Mouse (Mus musculus) ES-Bruce4 (cell line): ENCODE data around the gene Hinfp. TPM values are rescaled to one million over a fixed set of nuclear protein-coding genes. Genes with fewer than 3 reads are reported as not detected.
"Not testable (repeated sequence)": the region's sequence is repeated elsewhere in the genome, so short reads cannot be mapped to it uniquely, and the experiment has no call there.

Source experiments
- H3K27ac ChIP-seq: 2 replicates; pipeline ENCODE4 v1.5.1; 2012; ENCODE audit warnings: low read length, inconsistent platforms; ENCODE audit not compliant: insufficient read depth
- H3K27me3 ChIP-seq: 2 replicates; pipeline ENCODE4 v1.6.1; 2012; ENCODE audit warnings: mild to moderate bottlenecking, low read length, inconsistent platforms; ENCODE audit not compliant: control insufficient read depth, poor library complexity, insufficient read depth, severe bottlenecking
- H3K36me3 ChIP-seq: 2 replicates; pipeline ENCODE4 v1.6.1; 2012; ENCODE audit warnings: inconsistent platforms, mild to moderate bottlenecking, low read length, moderate library complexity; ENCODE audit not compliant: control insufficient read depth, poor library complexity, insufficient read depth, severe bottlenecking
- H3K4me1 ChIP-seq: one replicate; pipeline ENCODE4 v1.8.1; 2011; ENCODE audit warnings: low read length; ENCODE audit not compliant: control insufficient read depth, insufficient read depth
- H3K4me3 ChIP-seq: 2 replicates; pipeline ENCODE4 v1.5.1; 2011; ENCODE audit warnings: low read depth, mild to moderate bottlenecking, low read length
- H3K9ac ChIP-seq: 2 replicates; pipeline ENCODE4 v1.6.1; 2012; ENCODE audit warnings: low read depth, mild to moderate bottlenecking, inconsistent platforms; ENCODE audit not compliant: poor library complexity, severe bottlenecking
- H3K9me3 ChIP-seq: replicated peaks from 2 replicates; pipeline ENCODE4 v1.6.1; 2012; ENCODE audit warnings: mild to moderate bottlenecking, low read length, inconsistent platforms; ENCODE audit not compliant: control insufficient read depth, poor library complexity, insufficient read depth, severe bottlenecking
- CTCF ChIP-seq: IDR thresholded peaks from one replicate; pipeline ENCODE4 v1.8.1; 2011; ENCODE audit warnings: low read depth, low read length
- EP300 ChIP-seq: IDR thresholded peaks from 2 replicates; pipeline ENCODE4 v1.6.1; 2011; ENCODE audit warnings: low read depth, low read length; ENCODE audit not compliant: insufficient read depth
- POLR2A ChIP-seq: IDR thresholded peaks from one replicate; pipeline ENCODE4 v1.8.1; 2011; ENCODE audit warnings: low read length; ENCODE audit not compliant: insufficient read depth
- polyA plus RNA-seq: library from polyadenylated mRNA; stranded (reverse); fragments of >200 nt; gene quantifications from 2 replicates; pipeline ENCODE4 v1.2.4, GENCODE M21; 2011; ENCODE audit warnings: low read depth; ENCODE audit not compliant: missing spikeins, insufficient read depth, insufficient read length

Hinfp gene
- polyA plus RNA-seq, 1 experiment = 27.8 TPM

- H3K4me3 ChIP-seq = no peak overlapping the region
- TF ChIP-seq POLR2A (no peak), CTCF (no peak), EP300 (no peak)
Measured at GRCm38 (mm10) chr9:44342173-44342572, 36.7 kb upstream of the Hinfp start.

GRCm38 (mm10) chr9:44341487-44341886, 36.0 kb upstream of the Hinfp start:
- Histone ChIP-seq H3K36me3 (peaks cover 7% of the 10 kb centered on the region), H3K9me3 (no peaks in the 10 kb centered on the region), H3K4me1 (peaks cover 5% of the 10 kb centered on the region), H3K27ac (no peak overlapping the region), H3K27me3 (no peaks in the 10 kb centered on the region), H3K9ac (no peak overlapping the region), H3K4me3 (no peak overlapping the region)
- TF ChIP-seq POLR2A = no peak
- no peak for TF ChIP-seq EP300
- no peak for TF ChIP-seq CTCF

More at GRCm38 (mm10) chr9:44342173-44342572, 36.7 kb upstream of the Hinfp start:
- H3K9me3 ChIP-seq = no peaks in the 10 kb centered on the region
- H3K4me1 ChIP-seq = peaks cover 6% of the 10 kb centered on the region
- no peaks in the 10 kb centered on the region; the same call in none of the 2 replicates for H3K36me3 ChIP-seq
- H3K9ac ChIP-seq = no peak overlapping the region
- H3K27me3 ChIP-seq = no peaks in the 10 kb centered on the region
- no peak overlapping the region for H3K27ac ChIP-seq

GRCm38 (mm10) chr9:44338574-44338973, 33.1 kb upstream of the Hinfp start:
- TF ChIP-seq CTCF (no peak), EP300 (no peak), POLR2A (no peak)
- Histone ChIP-seq H3K27ac (no peak overlapping the region), H3K27me3 (no peaks in the 10 kb centered on the region), H3K9ac (no peak overlapping the region), H3K4me1 (peaks cover 3% of the 10 kb centered on the region), H3K4me3 (no peak overlapping the region), H3K36me3 (peaks cover 18% of the 10 kb centered on the region), H3K9me3 (no peaks in the 10 kb centered on the region)

- H3K27ac ChIP-seq = 0 out of 2 replicates have a peak overlapping the region, but pooled peaks have one; percentile 12
- peak overlapping the region; percentile 55 for H3K4me3 ChIP-seq
- H3K9ac ChIP-seq = peak overlapping the region; percentile 98
- no peak for TF ChIP-seq EP300
- no peak for TF ChIP-seq POLR2A
- no peak for TF ChIP-seq CTCF
- no peaks in the 10 kb centered on the region for H3K9me3 ChIP-seq
- H3K4me1 ChIP-seq = peaks cover 5% of the 10 kb centered on the region
- no peaks in the 10 kb centered on the region for H3K27me3 ChIP-seq
- peaks cover 18% of the 10 kb centered on the region for H3K36me3 ChIP-seq
Measured at GRCm38 (mm10) chr9:44337436-44338169, 32.1 kb upstream of the Hinfp start.

- Histone ChIP-seq H3K36me3 (peaks cover 20% of the 10 kb centered on the region), H3K27me3 (no peaks in the 10 kb centered on the region), H3K9ac (peak overlapping the region; percentile 98), H3K27ac (0 out of 2 replicates have a peak overlapping the region, but pooled peaks have one; percentile 12), H3K4me1 (peaks cover 5% of the 10 kb centered on the region), H3K4me3 (peak overlapping the region; percentile 55), H3K9me3 (no peaks in the 10 kb centered on the region)
- TF ChIP-seq CTCF = no peak
- no peak for TF ChIP-seq POLR2A
- no peak for TF ChIP-seq EP300
Measured at GRCm38 (mm10) chr9:44336964-44337363, 31.5 kb upstream of the Hinfp start.

GRCm38 (mm10) chr9:44336513-44336912, 31.0 kb upstream of the Hinfp start:
- Histone ChIP-seq H3K4me3 (peak overlapping the region; percentile 55), H3K27ac (0 out of 2 replicates have a peak overlapping the region, but pooled peaks have one; percentile 12)

More at GRCm38 (mm10) chr9:44336513-44336912, 31.0 kb upstream of the Hinfp start:
- H3K4me1 ChIP-seq, H3K9me3 ChIP-seq, H3K27me3 ChIP-seq: not testable (repeated sequence)
- peaks cover 21% of the 10 kb centered on the region for H3K36me3 ChIP-seq
- H3K9ac ChIP-seq = peak overlapping the region; percentile 98
